Mouse (Mus musculus): ENCODE results near the gene Unc5c. TPM values are rescaled to one million over a fixed set of nuclear protein-coding genes. Genes with fewer than 3 reads are reported as not detected.
A peak's percentile ranks its signal among the peaks of the same experiment; 100 is the strongest.

The Unc5c gene
- polyA plus RNA-seq, 1 experiment from 2014 or later: 5.8 TPM

DNA sequence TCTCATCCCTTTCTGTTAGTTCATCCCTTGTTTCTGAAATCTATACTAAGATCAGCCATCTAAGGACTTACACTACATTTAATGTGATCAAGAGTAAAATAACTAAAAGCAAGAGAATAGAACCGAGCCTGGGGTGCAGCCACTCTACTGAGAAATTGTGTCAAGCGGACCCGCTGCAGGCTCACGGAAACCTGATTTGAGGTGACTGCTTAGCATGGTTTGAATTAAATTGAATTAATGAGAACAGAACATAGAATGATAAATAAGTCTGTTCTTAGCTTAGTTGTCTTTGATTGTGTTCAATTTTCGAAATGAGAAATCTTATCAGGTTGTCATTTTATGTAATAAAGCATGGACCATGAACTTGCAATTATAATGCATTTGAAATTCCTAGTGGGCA is 68.8 kb downstream of the Unc5c start:
- peaks cover 9% of the 10 kb centered on the region for H3K4me1 ChIP-seq
- no peaks in the 10 kb centered on the region for H3K36me3 ChIP-seq
- no peaks in the 10 kb centered on the region for H3K9me3 ChIP-seq (replicated peaks)
- no peak overlapping the region for H3K27ac ChIP-seq (replicated peaks)
- no peak for DNase-seq (ENCODE audit: low spot score)
- H3K27me3 ChIP-seq (ENCODE audit: low read depth, poor library complexity, severe bottlenecking): no peaks in the 10 kb centered on the region
- WGBS: 95% methylated on average over 5 of the region's 5 CpGs
- H3K4me3 ChIP-seq: no peak overlapping the region

DNA sequence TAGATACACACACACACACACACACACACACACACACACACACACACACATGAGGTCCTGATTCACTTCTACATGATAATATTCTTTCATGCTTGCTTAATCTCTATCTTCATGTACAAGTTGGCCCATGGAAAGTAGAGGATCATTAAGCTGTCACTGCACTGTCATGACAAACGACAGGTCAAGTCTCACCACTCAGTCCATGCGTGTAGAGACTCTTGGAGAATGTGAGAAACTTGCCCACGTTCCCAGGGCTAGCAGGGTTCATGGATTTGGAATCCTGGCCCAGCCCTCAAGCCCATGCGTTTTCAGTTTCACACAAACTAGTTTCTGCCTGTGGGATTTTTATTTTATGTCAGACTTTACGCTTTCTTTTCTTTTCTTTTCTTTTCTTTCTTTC is 71.8 kb downstream of the Unc5c start:
- Histone ChIP-seq H3K4me1 (peaks cover 4% of the 10 kb centered on the region; the same call in 1 of the 2 replicates), H3K27ac (replicated peaks) (no peak overlapping the region), H3K27me3 (ENCODE audit: low read depth, poor library complexity, severe bottlenecking) (no peaks in the 10 kb centered on the region), H3K36me3 (no peaks in the 10 kb centered on the region), H3K4me3 (no peak overlapping the region), H3K9me3 (replicated peaks) (no peaks in the 10 kb centered on the region)
- 82% methylated on average over 5 of the region's 5 CpGs for WGBS
- no peak for DNase-seq (ENCODE audit: low spot score)

DNA sequence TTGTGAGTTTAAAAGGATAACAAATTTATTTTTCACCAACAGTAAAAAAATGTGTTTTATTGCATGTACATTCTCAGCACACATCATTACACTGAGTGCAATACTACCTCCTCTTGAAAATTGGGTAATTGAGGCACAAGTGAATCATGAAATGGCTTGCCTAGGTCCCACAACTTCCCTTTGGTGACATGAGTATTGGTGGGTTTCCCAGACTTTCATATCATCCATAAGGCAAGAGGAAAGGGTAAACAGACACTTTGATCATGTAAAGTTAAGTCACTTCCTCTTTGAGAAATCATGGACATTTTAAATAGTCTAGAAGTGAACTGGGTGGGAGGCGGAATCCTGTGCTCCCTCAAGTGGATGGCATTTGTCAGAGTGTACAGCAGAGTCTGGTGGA is 73.1 kb downstream of the Unc5c start:
- no peaks in the 10 kb centered on the region for H3K36me3 ChIP-seq
- H3K27ac ChIP-seq (replicated peaks): no peak overlapping the region
- no peak overlapping the region for H3K4me3 ChIP-seq
- DNase-seq (ENCODE audit: low spot score): no peak
- H3K4me1 ChIP-seq: peaks cover 4% of the 10 kb centered on the region; the same call in 1 of the 2 replicates
- H3K9me3 ChIP-seq (replicated peaks): no peaks in the 10 kb centered on the region
- H3K27me3 ChIP-seq (ENCODE audit: low read depth, poor library complexity, severe bottlenecking): no peaks in the 10 kb centered on the region
- 95% methylated on average over 1 of the region's 1 CpGs for WGBS

DNA sequence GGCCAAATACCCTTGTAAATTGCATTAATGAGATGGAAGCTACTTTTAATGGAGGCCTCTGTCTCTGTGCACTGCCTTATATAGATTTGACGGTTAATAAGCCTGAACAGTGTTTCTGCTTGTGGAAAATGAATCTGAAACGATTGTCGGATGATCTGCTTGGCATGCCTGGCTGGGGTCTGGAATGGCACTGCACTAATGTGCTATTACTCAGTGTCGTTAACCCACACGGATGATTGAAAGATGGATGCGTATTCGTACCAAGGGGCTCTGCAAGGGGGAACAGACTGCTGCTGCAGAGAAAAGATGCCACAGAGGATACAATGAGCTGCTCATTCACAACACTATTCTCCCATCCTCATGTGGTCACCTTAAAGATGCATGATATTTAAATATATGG is 75.7 kb downstream of the Unc5c start:
- Histone ChIP-seq H3K27me3 (ENCODE audit: low read depth, poor library complexity, severe bottlenecking) (no peaks in the 10 kb centered on the region), H3K4me3 (no peak overlapping the region), H3K36me3 (no peaks in the 10 kb centered on the region), H3K9me3 (replicated peaks) (no peaks in the 10 kb centered on the region), H3K4me1 (no peaks in the 10 kb centered on the region), H3K27ac (replicated peaks) (no peak overlapping the region)
- DNase-seq (ENCODE audit: low spot score): no peak
- WGBS: 96% methylated on average over 7 of the region's 7 CpGs

DNA sequence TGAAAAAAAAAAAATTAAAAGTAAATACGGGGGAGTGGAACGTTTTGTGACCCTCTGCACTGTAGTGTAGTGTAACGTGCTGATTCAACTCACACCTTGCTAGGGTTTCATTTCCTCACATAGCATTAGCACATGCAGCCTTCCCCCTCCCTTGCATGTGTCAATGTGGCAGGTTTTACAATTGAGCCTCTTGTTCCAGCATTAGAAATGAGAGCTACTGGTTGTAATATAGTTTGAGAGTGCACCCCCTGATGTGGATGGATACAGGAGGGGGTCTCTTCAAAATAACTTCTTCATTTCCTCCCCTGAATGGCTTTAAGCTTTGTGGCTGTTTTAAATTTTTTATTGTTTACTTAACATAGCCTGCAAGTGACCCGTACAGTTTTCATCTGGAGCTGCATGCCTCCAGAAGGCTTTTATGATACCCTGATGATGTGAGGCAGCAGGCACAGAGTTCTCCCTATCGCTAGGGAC is 82.4 kb downstream of the Unc5c start:
- H3K4me3 ChIP-seq: no peak overlapping the region
- no peaks in the 10 kb centered on the region for H3K9me3 ChIP-seq (replicated peaks)
- H3K36me3 ChIP-seq: no peaks in the 10 kb centered on the region
- no peak overlapping the region for H3K27ac ChIP-seq (replicated peaks)
- 64% methylated on average over 5 of the region's 5 CpGs for WGBS
- no peaks in the 10 kb centered on the region for H3K27me3 ChIP-seq (ENCODE audit: low read depth, poor library complexity, severe bottlenecking)
- DNase-seq (ENCODE audit: low spot score): no peak
- H3K4me1 ChIP-seq: peaks cover 19% of the 10 kb centered on the region

DNA sequence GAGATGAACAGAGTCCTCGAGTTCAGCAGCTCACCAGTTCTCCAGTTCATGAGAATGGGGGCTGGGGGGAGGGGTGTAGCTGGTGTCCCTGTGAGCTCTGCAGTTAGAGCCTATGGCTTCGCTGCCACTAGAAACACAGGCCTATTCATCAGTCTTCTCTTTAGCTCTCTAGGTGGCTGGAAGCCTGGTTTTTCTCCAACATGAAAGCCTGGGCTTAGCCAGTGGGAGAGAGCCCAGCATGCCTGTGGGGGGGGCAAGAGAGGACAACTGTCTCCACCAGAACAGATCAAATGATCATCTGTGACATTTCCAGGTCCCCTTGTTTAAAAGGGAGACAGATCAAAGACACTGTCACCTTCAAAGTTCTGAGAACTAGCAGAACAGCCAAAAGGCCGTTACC is 84.6 kb downstream of the Unc5c start:
- Histone ChIP-seq H3K36me3 (no peaks in the 10 kb centered on the region), H3K4me3 (no peak overlapping the region), H3K4me1 (peaks cover 19% of the 10 kb centered on the region), H3K27ac (replicated peaks) (0 out of 2 replicates have a peak overlapping the region, but pooled peaks have one; percentile 23), H3K9me3 (replicated peaks) (no peaks in the 10 kb centered on the region), H3K27me3 (ENCODE audit: low read depth, poor library complexity, severe bottlenecking) (no peaks in the 10 kb centered on the region)
- 21% methylated on average over 3 of the region's 3 CpGs for WGBS
- no peak for DNase-seq (ENCODE audit: low spot score)

DNA sequence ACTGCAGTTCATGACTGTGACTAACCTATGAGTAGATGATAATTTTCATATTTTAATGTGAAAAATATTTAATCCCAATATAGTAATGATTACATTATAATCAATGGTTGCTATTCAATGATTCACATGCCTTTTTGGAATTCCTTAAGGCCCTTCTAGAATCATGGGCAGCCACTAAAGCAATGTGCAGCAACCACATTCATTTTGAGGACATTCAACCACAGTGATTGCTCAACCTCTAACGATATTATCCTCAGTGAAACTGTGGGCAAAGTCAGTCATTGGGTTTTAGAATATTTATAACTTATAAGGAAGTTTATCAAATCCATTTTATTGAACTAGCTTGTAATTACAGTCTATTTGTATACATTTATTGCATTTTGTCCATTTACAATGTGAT is 87.9 kb downstream of the Unc5c start:
- H3K36me3 ChIP-seq: no peaks in the 10 kb centered on the region
- DNase-seq (ENCODE audit: low spot score): no peak
- no peak overlapping the region for H3K27ac ChIP-seq (replicated peaks)
- 89% methylated on average over 1 of the region's 1 CpGs for WGBS
- peaks cover 10% of the 10 kb centered on the region for H3K4me1 ChIP-seq
- no peaks in the 10 kb centered on the region for H3K27me3 ChIP-seq (ENCODE audit: low read depth, poor library complexity, severe bottlenecking)
- no peaks in the 10 kb centered on the region for H3K9me3 ChIP-seq (replicated peaks)
- no peak overlapping the region for H3K4me3 ChIP-seq

DNA sequence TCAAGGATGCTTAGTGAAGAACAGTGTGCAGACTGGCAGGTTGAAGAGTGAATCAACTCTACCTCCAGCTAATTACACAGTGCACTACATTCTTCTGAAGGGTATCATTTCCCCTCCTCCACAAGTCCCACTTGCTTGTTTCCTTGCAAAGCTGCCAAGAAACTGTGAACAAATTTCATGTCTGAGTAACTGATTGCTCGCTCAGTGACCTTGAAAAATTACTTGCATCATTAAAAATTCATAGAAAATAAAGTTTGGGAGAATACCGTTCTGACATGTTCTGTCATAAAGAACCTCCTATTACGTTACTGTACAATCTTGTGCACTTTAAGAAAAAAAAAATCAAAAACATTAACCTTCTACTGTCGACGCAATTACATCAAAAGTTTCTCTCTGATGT is 92.1 kb downstream of the Unc5c start:
- Histone ChIP-seq H3K9me3 (replicated peaks) (no peaks in the 10 kb centered on the region), H3K4me1 (peaks cover 16% of the 10 kb centered on the region), H3K27ac (replicated peaks) (no peak overlapping the region), H3K36me3 (no peaks in the 10 kb centered on the region), H3K4me3 (no peak overlapping the region), H3K27me3 (ENCODE audit: low read depth, poor library complexity, severe bottlenecking) (no peaks in the 10 kb centered on the region)
- WGBS: 89% methylated on average over 5 of the region's 5 CpGs
- no peak for DNase-seq (ENCODE audit: low spot score)

DNA sequence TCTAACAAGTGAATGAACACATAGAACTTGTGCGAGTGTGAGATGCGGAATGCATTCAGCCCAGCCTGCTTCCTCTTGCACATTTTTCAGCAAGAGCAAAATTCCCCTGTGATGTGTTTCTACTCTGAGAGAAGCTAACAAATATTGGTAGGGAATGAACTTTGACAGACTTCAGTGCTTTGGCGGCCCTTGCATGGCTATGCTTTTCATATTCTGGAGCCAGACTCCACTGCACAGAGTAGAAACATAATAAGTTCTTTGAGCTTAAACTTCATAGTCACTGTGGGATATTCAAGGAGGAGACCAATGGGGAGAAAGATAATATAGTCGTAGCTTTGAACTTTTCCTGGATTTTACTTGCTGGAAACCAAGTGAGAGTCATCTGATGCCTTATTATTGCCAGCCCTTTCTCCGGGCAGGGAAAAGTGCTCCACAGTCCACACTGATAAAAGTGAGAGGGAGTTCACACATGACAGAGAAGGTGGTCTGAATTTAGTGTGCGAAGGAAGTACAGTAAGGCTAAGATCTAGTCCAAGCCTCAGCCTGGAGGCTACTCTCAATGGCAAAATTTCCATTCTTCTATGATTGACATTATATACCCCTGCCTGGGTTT is 110.2 kb downstream of the Unc5c start:
- H3K36me3 ChIP-seq: no peaks in the 10 kb centered on the region
- peaks cover 8% of the 10 kb centered on the region for H3K4me1 ChIP-seq
- 74% methylated on average over 6 of the region's 6 CpGs for WGBS
- DNase-seq (ENCODE audit: low spot score): no peak
- H3K4me3 ChIP-seq: no peak overlapping the region
- H3K27ac ChIP-seq (replicated peaks): no peak overlapping the region
- H3K27me3 ChIP-seq (ENCODE audit: low read depth, poor library complexity, severe bottlenecking): peaks cover 96% of the 10 kb centered on the region
- H3K9me3 ChIP-seq (replicated peaks): no peaks in the 10 kb centered on the region

DNA sequence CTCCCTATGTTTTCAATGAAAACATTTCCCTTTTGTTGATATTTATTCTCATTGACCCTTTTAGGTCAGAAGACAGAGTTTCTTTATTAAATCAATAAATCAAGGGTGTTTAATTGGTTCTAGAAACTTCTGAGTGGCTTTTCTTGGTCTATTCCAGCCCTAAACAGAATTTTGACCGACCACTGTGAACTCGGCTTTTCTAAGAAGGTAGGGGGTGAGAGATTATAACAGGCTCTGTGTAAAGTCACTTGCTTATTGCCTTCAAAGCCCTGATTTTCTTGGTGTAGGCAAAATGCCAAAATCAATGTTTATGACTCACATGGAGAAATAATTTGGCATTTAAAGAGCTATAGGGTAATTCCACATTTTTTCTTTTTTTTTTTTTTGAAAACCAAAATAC is 112.4 kb downstream of the Unc5c start:
- DNase-seq (ENCODE audit: low spot score): no peak
- Histone ChIP-seq H3K4me1 (peaks cover 28% of the 10 kb centered on the region), H3K27ac (replicated peaks) (no peak overlapping the region), H3K9me3 (replicated peaks) (no peaks in the 10 kb centered on the region), H3K27me3 (ENCODE audit: low read depth, poor library complexity, severe bottlenecking) (peaks cover 80% of the 10 kb centered on the region), H3K36me3 (no peaks in the 10 kb centered on the region), H3K4me3 (no peak overlapping the region)
- 61% methylated on average over 2 of the region's 2 CpGs for WGBS

DNA sequence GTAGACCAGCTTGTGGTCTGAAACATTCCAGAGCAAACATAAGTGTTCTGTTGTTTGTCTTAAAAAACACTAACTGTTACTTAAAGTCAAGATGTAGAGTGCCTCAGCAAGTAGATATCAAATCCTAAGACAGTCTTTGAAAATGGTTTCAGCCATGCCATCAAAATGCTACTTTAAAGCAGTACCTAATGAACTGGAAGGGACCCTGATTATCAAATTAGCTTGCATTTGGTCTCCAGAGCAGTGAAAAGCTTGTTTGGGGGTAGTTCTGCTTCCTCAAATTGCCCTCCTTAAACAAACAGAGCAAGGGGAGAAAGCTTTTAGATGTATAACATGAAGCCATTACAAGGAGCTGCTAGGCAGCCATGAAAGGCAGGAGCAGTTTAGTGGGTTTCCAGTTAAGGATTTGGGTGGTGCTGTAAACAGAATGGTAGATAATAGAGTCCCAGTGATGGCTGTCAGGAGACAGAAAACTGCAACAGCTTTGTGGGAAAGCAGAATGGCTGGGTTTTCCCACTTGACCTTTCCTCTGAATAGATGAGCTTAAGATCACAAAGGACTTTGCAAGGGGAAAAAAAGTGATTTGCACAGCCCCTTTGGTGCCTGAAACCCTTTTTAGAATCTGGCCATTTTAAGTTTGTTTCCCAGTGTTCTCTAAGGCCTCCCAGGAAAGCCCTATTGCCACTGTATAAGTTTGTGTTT is 116.3 kb downstream of the Unc5c start:
- no peak overlapping the region; the same call in 1 of the 2 replicates for H3K27ac ChIP-seq (replicated peaks)
- DNase-seq (ENCODE audit: low spot score): peak; percentile 66
- no peak overlapping the region for H3K4me3 ChIP-seq
- H3K27me3 ChIP-seq (ENCODE audit: low read depth, poor library complexity, severe bottlenecking): peaks cover 76% of the 10 kb centered on the region
- H3K36me3 ChIP-seq: no peaks in the 10 kb centered on the region
- H3K9me3 ChIP-seq (replicated peaks): no peaks in the 10 kb centered on the region; the same call in 1 of the 2 replicates
- H3K4me1 ChIP-seq: peaks cover 23% of the 10 kb centered on the region

DNA sequence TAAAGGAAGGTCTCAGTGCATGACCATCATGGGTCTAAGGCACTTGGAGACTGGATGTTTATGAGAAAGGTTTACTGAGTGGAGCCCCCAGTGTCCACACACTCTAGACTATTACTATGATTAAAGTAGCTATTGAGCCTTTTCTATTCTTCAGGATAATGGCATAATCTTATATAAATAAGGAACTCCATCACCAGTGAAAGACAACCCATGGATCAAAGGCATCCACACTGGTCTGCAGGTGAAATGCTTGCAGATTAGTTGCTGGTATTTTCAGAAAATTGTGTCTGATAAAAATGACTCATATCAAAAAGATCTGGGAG is 116.8 kb downstream of the Unc5c start:
- H3K27ac ChIP-seq (replicated peaks): no peak overlapping the region
- peaks cover 76% of the 10 kb centered on the region for H3K27me3 ChIP-seq (ENCODE audit: low read depth, poor library complexity, severe bottlenecking)
- no peak for DNase-seq (ENCODE audit: low spot score)
- H3K36me3 ChIP-seq: no peaks in the 10 kb centered on the region
- no peak overlapping the region for H3K4me3 ChIP-seq
- peaks cover 23% of the 10 kb centered on the region for H3K4me1 ChIP-seq
- H3K9me3 ChIP-seq (replicated peaks): no peaks in the 10 kb centered on the region; the same call in 1 of the 2 replicates

DNA sequence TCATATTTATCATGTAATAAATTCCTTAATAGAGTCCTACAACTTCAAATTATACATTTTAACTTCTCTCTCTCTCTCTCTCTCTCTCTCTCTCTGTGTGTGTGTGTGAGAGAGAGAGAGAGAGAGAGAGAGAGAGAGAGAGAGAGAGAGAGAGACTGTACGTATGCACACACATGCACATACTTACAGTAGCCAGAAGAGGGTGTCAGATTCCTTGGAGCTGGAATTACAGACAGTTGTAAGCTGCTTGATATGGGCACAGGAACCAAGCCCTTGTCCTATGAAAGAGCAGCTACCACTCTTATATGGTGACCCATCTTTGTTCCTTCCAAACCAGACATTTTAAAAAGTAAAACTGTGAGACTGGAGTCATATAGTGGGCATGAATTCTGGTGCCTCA is 118.2 kb downstream of the Unc5c start:
- Histone ChIP-seq H3K4me1 (peaks cover 23% of the 10 kb centered on the region), H3K36me3 (no peaks in the 10 kb centered on the region), H3K27me3 (ENCODE audit: low read depth, poor library complexity, severe bottlenecking) (peaks cover 76% of the 10 kb centered on the region), H3K9me3 (replicated peaks) (no peaks in the 10 kb centered on the region; the same call in 1 of the 2 replicates), H3K27ac (replicated peaks) (no peak overlapping the region), H3K4me3 (no peak overlapping the region)
- 93% methylated on average over 1 of the region's 1 CpGs for WGBS
- no peak for DNase-seq (ENCODE audit: low spot score)
